Mouse (Mus musculus): ENCODE data around the gene Nipsnap1. TPM values are rescaled to one million over a fixed set of nuclear protein-coding genes. Genes with fewer than 3 reads are reported as not detected.
A peak's percentile ranks its signal among the peaks of the same experiment; 100 is the strongest.

Gene Nipsnap1
- total RNA-seq, 2 experiments from 2014 or later, result 80.6 to 95.5 TPM

- DNase-seq (ENCODE audit: extremely low spot score in 1 of 2, low spot score in 1 of 2), result no peak
These were observed 11.0 kb upstream of the Nipsnap1 start for GRCm38 (mm10) chr11:4862730-4863129.

GRCm38 (mm10) chr11:4865645-4866251 lies 8.0 kb upstream of the Nipsnap1 start:
- peak; percentile 23 to 73 for DNase-seq (ENCODE audit: extremely low spot score in 1 of 2, low spot score in 1 of 2)

- no peak for DNase-seq (ENCODE audit: extremely low spot score in 1 of 2, low spot score in 1 of 2)
These were observed 800 bp downstream of the Nipsnap1 start for GRCm38 (mm10) chr11:4874551-4874950.

- DNase-seq (ENCODE audit: extremely low spot score in 1 of 2, low spot score in 1 of 2), result no peak
These were observed 7.3 kb downstream of the Nipsnap1 start for GRCm38 (mm10) chr11:4881087-4881486.

- no peak for DNase-seq (ENCODE audit: extremely low spot score in 1 of 2, low spot score in 1 of 2)
These were observed 9.3 kb downstream of the Nipsnap1 start for GRCm38 (mm10) chr11:4882892-4883627.

GRCm38 (mm10) chr11:4885385-4885903 lies 11.7 kb downstream of the Nipsnap1 start:
- peak in 1 of 2 experiments; percentile 63 for DNase-seq (ENCODE audit: extremely low spot score in 1 of 2, low spot score in 1 of 2)

- no peak for DNase-seq (ENCODE audit: extremely low spot score in 1 of 2, low spot score in 1 of 2)
These were observed 13.2 kb downstream of the Nipsnap1 start for GRCm38 (mm10) chr11:4886987-4887386.

- peak; percentile 71 to 72 for DNase-seq (ENCODE audit: extremely low spot score in 1 of 2, low spot score in 1 of 2)
These were observed 21.4 kb downstream of the Nipsnap1 start, which contains the start of gene Thoc5 for GRCm38 (mm10) chr11:4894848-4895816. TSS of gene Thoc5 (plus strand) at chr11:4895320.

- no peak for DNase-seq (ENCODE audit: extremely low spot score in 1 of 2, low spot score in 1 of 2)
These were observed 26.7 kb downstream of the Nipsnap1 start for GRCm38 (mm10) chr11:4900437-4900836.

- no peak for DNase-seq (ENCODE audit: extremely low spot score in 1 of 2, low spot score in 1 of 2)
These were observed 28.2 kb downstream of the Nipsnap1 start for GRCm38 (mm10) chr11:4901956-4902355.

- no peak for DNase-seq (ENCODE audit: extremely low spot score in 1 of 2, low spot score in 1 of 2)
These were observed 32.5 kb downstream of the Nipsnap1 start for GRCm38 (mm10) chr11:4906231-4906630.

GRCm38 (mm10) chr11:4916068-4916467 lies 42.3 kb downstream of the Nipsnap1 start:
- DNase-seq (ENCODE audit: extremely low spot score in 1 of 2, low spot score in 1 of 2), result peak; percentile 25 to 61

GRCm38 (mm10) chr11:4921281-4921680 lies 47.5 kb downstream of the Nipsnap1 start:
- DNase-seq (ENCODE audit: extremely low spot score in 1 of 2, low spot score in 1 of 2), result no peak

GRCm38 (mm10) chr11:4921751-4922150 lies 48.0 kb downstream of the Nipsnap1 start:
- DNase-seq (ENCODE audit: extremely low spot score in 1 of 2, low spot score in 1 of 2), result no peak

- no peak for DNase-seq (ENCODE audit: extremely low spot score in 1 of 2, low spot score in 1 of 2)
These were observed 53.5 kb downstream of the Nipsnap1 start for GRCm38 (mm10) chr11:4927224-4927623.

- DNase-seq (ENCODE audit: extremely low spot score in 1 of 2, low spot score in 1 of 2), result no peak
These were observed 57.4 kb downstream of the Nipsnap1 start for GRCm38 (mm10) chr11:4931009-4931601.

GRCm38 (mm10) chr11:4936243-4936642 lies 62.5 kb downstream of the Nipsnap1 start:
- no peak for DNase-seq (ENCODE audit: extremely low spot score in 1 of 2, low spot score in 1 of 2)
